Mouse (Mus musculus): ENCODE measurements around the gene Uba5. TPM values are rescaled to one million over a fixed set of nuclear protein-coding genes. Genes with fewer than 3 reads are reported as not detected.

The Uba5 gene
- polyA plus RNA-seq, 1 experiment from 2014 or later: 47.4 TPM

GRCm38 (mm10) chr9:104000601-104001000, 62.3 kb downstream of the Uba5 start:
- 0 out of 2 replicates have a peak, but pooled peaks cover 3% of the 10 kb centered on the region for H3K36me3 ChIP-seq
- H3K27me3 ChIP-seq (ENCODE audit: insufficient read depth, poor library complexity, severe bottlenecking): 0 out of 2 replicates have a peak, but pooled peaks cover 13% of the 10 kb centered on the region
- no peak overlapping the region for H3K27ac ChIP-seq
- H3K9me3 ChIP-seq: no peaks in the 10 kb centered on the region
- 53% methylated on average over 3 of the region's 3 CpGs for WGBS
- H3K4me1 ChIP-seq (replicated peaks): peaks cover 27% of the 10 kb centered on the region
- no peak overlapping the region for H3K4me3 ChIP-seq
- no peak for DNase-seq (ENCODE audit: low spot score)

Other genes starting within 250 kb of the Uba5 start
- 4.1 TPM in 2 replicates for gene Nphp3, start 60.6 kb downstream of the Uba5 start, polyA plus RNA-seq (2016; fragmentation: Nextera tagmentation; extraction: Ambion mirVana)
- not detected in 2 replicates for gene Gm28305, start 22.5 kb downstream of the Uba5 start, polyA plus RNA-seq (2016; fragmentation: Nextera tagmentation; extraction: Ambion mirVana)
- gene Acad11, start 243 bp upstream of the Uba5 start, polyA plus RNA-seq (2016; fragmentation: Nextera tagmentation; extraction: Ambion mirVana): 8.2 and 10.0 TPM in 2 replicates
- gene Ackr4, start 63.8 kb upstream of the Uba5 start, polyA plus RNA-seq (2016; fragmentation: Nextera tagmentation; extraction: Ambion mirVana): 0.26 and 0.42 TPM in 2 replicates
- 15.8 and 22.3 TPM in 2 replicates for gene Dnajc13, start 199.8 kb upstream of the Uba5 start, polyA plus RNA-seq (2016; fragmentation: Nextera tagmentation; extraction: Ambion mirVana)